Mouse (Mus musculus) heart, embryonic 14.5 days (tissue): ENCODE measurements around the gene Smim22. TPM values are rescaled to one million over a fixed set of nuclear protein-coding genes. Genes with fewer than 3 reads are reported as not detected.

Source experiments
- polyA plus RNA-seq: library from polyadenylated mRNA; unstranded; fragments of >200 nt; fragmentation: Nextera tagmentation; extraction: Ambion mirVana; gene quantifications from 2 replicates; pipeline ENCODE4 v1.2.1, GENCODE M21; 2014

Gene Smim22
- polyA plus RNA-seq, 1 experiment from 2014 or later = 3.3 TPM

Other genes starting within 250 kb of the Smim22 start
- 121 and 135 TPM in 2 replicates for gene Cdip1, start 217.0 kb upstream of the Smim22 start, polyA plus RNA-seq
- gene 4930562C15Rik, start 171.9 kb upstream of the Smim22 start, polyA plus RNA-seq = 0.28 and 0.58 TPM in 2 replicates
- gene Ubald1, start 127.0 kb upstream of the Smim22 start, polyA plus RNA-seq = 24.2 and 25.3 TPM in 2 replicates
- gene Mgrn1, start 121.0 kb upstream of the Smim22 start, polyA plus RNA-seq = 115 and 120 TPM in 2 replicates
- 126 and 128 TPM in 2 replicates for gene Nudt16l1, start 68.5 kb upstream of the Smim22 start, polyA plus RNA-seq
- gene Anks3, start 43.1 kb upstream of the Smim22 start, polyA plus RNA-seq = 26.6 and 32.3 TPM in 2 replicates
- not detected in 2 replicates for gene Sept12, start 9.4 kb upstream of the Smim22 start, polyA plus RNA-seq
- gene Rogdi, start 6.3 kb downstream of the Smim22 start, polyA plus RNA-seq = 58.9 and 59.6 TPM in 2 replicates
- gene Glyr1, start 42.6 kb downstream of the Smim22 start, polyA plus RNA-seq = 59.7 and 68.3 TPM in 2 replicates
- 17.1 and 17.4 TPM in 2 replicates for gene Ubn1, start 42.8 kb downstream of the Smim22 start, polyA plus RNA-seq
- 1.3 and 1.6 TPM in 2 replicates for gene Ppl, start 125.1 kb downstream of the Smim22 start, polyA plus RNA-seq
- 0.03 TPM in 1 of 2 replicates, not detected in the other for gene Sec14l5, start 139.8 kb downstream of the Smim22 start, polyA plus RNA-seq
- gene Nagpa, start 196.7 kb downstream of the Smim22 start, polyA plus RNA-seq = 13.1 and 13.7 TPM in 2 replicates
- 5.1 and 6.3 TPM in 2 replicates for gene AU021092, start 215.0 kb downstream of the Smim22 start, polyA plus RNA-seq
- gene Alg1, start 226.3 kb downstream of the Smim22 start, polyA plus RNA-seq = 27.9 and 29.5 TPM in 2 replicates
- gene Eef2kmt, start 248.7 kb downstream of the Smim22 start, polyA plus RNA-seq = 31.2 and 31.7 TPM in 2 replicates